Mouse (Mus musculus) B cell, adult 2 months (primary cell): ENCODE results near the gene Gfi1b.

Experiments used
- DNase-seq, 2 experiments: peaks; one replicate each; pipeline ENCODE4 v3.0.0; 2022

Gfi1b gene

DNA sequence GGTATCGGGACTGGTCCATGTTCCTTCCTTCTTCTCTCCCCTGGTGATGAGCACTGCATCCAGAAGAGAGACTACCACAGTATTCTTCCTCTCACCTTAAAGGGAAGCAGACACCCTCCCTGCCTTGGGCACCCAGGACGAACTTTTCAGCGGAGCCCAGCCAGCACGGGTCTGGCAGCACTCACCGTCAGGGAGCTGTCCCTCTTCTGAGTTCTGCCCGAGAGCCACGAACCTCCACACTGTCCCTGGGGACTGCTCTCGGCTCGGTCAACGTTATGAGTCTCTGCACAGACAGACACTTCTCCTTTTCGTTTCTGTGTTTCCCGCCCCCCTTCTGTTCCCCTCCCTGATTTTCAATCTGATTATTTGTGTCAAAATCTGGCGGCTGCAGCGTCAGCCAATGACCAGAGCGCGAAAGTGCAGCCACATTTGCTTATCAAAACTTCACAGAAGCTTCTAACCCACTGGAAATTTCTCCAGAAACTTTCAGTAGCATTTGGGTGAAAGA, at the start of gene Gfi1b:
Gene Gfi1b, minus strand, starts transcription at position 319 of the 508 bp plus-strand sequence.
- DNase-seq, result peak; percentile 81 to 86

DNA sequence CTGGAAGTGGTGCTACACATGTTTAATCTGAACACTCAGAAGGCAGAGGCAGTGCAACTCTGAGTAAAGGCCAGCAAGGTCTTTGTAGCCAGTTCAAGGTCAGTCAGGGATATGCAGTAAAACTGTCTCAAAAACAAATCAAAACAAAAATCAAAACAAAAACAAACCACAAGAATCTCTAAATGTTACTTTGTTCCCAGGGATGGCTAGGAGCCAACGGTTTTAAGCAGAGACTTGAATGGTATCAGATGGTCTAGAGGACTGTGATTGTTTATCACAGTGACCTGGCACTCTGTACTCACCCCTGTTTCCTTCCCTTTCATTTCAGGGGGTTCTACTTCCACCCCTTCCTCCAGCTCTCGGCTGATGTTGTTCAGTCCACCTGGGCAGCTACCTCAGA, 49.7 kb upstream of the Gfi1b start:
- no peak for DNase-seq

DNA sequence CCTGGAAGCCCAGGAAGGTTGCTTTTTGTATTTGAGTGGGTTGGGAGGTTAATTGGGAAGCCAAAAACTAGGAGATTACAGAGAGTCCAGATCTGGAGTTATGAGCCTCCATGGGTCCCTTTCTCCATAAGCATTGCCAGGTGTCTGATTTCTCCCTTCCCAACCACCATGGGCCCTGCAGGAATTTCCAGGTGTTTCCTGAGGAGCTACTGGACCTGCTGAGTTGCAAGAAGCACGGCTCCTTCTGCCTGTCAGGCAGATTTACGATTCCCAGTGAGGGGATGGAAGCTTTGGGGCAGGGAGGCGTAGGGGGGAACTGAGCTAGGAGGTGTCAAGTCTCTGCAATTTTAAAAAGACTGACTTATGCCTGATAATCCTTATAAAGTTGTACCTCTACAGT, 44.0 kb upstream of the Gfi1b start:
- no peak for DNase-seq

DNA sequence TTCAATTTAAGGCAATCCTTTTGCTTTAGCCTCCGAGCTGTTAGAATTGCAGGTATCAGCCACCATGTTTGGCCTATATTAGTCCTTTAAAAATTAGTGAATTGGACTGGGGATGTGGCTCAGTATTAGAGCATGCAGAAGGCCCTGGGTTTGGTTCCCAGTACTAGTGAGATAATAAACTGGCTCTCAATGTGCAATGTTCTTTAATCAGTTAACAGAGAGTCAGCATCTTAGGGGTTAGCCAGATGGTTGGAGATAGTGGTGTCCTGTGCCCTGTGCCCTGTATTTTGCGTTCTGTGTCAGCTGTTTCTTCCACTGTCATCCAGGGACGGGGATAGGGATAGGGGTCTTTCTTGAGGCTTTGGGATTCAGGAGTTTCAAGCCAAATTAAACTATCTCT, 41.1 kb upstream of the Gfi1b start:
- no peak for DNase-seq

DNA sequence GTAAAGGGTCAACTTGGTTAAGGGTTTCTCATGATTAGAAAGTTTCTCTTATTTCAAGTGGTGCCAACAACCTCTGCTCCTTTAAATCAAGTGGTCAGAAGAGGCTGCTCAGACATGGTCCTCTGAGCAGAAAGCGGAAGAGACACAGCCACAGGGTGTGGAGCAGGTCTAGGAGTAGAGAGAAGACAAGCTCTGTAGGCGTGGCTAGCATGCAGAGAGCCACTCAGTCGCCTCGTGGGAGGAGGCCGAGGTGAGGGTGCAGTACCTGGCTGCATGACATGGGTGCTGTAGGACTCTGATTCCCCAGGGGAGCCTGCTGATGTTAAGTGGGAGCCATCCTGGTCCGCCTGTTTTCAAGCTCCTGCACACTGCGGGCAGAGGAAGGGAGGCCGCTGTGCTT, 34.4 kb upstream of the Gfi1b start:
- DNase-seq, result no peak

DNA sequence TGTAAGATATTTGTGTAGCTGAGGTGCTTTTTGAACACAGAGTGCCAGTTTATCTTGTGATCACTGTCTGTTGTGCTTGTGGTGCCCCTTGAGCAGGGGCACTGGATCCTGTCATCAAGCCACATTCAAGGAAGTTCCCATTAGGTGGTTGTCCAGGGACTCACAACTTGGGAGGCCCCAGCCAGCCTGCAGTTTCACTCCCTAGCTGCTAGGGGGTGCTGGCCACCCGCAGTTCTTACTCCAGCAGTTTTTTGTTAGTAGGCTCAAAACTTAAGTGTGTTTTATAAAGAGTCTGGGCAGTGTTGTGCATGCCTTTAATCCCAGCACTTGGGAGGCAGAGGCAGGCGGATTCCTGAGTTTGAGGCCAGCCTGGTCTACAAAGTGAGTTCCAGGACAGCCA, 32.5 kb upstream of the Gfi1b start:
- peak; percentile 59 for DNase-seq

DNA sequence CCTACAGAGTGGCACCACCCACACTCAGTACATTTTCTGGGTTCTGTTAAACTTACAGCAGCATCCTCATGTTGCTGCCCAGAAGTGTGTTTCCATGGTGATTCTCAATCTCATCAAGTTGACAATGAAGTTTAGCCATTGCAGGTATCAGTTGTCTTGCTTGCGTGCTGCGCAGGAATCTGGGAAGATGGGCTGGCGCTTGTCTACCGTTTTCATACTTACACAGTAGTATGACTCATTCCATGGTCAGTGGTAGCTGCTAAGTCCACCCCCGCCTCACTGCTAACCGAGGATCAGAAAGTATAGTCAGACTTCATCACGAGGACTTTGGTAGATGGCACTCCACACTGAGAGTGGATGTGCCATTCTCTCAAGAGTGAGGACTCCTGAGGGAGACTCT, 31.6 kb upstream of the Gfi1b start:
- DNase-seq, result no peak

DNA sequence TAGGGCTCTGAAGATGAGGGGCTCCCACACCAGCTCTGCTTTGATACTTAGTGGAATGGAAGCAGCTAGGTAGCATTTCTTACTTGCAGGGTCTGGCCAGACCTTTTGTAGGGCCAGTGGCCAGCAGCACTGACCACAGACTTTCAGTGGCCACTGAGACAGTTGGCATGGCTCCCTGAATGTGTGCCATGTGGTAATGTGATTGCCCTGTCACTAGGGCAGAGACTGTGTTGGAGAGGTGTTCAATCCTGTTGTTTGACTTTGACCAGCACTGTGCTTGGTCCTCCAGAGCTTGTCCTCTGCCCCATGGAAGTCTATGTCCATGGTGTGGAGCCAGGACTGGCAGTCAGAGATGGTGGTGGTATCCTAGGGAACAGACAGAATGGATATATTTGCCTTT, 28.7 kb upstream of the Gfi1b start:
- no peak for DNase-seq

DNA sequence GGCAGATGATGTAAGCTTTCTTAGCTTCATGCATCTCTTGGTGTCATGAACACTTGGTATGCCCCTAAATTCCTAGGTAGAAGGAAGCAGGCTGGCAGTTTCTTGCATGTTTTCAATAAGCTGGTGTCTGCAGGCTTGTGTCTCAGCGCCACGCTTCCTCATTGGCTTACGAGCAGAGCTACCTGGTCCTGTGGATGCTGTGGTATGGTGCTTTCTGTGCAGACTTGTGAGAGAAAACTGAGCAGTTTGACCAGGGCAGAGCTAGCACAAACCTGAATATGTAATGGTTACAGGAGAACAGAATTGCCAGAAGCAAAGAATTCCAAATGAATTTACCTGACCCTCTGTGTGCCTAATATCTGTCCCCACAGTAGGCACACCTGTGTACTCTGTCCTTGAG, 21.3 kb upstream of the Gfi1b start:
- no peak for DNase-seq

DNA sequence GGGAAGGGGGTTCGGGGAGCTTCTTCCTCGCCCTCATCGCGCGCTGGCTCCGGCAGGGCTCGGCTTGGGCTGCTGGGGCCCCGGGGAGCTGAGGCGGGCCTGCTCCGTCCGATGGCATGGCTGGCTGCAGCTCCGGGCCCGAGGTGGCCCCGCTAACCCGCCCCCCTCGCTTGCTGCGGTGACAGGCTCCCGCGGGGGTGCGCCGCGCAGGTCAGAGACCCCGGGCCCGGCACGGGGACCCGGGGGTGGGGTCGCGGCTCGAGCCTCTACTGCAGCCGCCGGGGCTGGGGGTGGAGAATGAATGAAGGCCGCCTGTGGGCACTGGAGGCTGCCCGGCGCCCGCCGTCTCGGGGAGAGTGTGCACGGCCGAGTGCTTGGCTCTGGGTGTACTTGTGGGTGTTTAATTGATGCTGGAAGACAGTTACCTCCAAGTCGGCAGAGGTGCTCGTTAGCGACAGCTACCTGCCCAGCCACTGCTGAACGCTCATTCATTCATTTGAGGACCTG, 19.7 kb upstream of the Gfi1b start:
- DNase-seq, result no peak

DNA sequence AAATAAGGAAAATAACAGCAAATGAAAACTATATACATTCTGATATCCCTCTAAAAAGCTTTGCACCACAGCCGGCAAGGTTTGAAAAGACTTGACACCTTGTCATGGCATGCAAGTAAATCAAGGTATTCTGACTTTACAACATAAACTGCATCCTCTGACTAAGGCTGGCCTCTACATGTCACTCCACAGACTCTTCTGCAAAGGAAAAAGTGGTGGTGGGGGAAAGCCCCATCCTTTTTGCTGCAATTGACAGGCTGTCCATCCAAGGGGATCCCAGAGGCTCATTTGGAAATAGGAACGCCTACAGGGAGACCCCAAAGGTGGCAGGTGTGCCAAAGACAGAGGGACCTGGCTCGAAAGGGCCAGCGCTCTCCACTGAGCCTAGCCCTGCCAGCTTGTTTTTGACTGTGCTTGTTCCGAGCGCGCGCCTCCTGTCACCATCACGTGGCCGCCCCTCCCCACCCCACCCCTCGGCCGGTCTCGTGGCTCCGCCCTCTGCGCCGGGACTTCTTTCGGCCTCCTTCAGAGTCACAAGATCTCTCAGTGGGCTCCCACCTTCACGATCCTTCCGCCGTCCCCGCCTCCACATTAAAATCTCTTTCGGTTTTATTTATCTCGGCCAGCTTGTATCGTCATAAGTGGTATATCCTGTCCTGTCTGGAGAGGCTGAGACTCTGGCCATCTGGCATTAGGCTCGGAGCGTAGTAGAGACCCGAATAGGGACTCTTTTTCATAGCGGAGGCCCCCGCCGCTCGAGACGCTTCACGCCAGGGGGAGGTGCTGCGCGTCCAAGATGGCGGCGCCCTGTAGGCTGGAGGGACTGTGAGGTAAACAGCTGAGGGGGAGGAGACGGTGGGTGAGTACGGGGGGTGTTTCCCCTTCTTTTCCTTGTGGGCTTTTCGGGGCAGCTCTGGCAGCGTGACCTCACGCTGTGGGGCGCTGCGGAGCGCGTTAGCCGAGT, 19.0 kb upstream of the Gfi1b start, which contains the start of gene Tsc1:
Gene Tsc1, plus strand, starts transcription at position 768 of the 964 bp plus-strand sequence.
- DNase-seq, result peak; percentile 96

DNA sequence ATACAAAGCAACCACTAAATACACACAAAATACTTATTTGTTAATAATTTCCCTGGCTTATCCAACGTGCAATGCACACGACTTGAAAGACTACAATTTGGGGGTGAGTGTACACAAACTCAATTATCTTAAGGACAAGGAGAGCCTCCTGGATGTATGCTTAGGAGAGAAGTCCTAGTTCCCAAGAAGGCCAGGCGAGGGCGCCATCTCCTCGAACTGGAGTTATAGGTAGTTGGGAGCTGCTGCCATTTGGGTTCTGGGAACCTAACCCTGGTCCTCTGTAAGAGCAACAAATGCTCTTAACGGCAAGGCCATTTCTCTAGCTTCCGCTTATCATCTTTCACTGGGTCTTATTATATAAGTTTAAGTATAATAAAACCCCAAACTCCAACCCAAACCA, 18.0 kb upstream of the Gfi1b start:
- peak; percentile 62 to 67 for DNase-seq

DNA sequence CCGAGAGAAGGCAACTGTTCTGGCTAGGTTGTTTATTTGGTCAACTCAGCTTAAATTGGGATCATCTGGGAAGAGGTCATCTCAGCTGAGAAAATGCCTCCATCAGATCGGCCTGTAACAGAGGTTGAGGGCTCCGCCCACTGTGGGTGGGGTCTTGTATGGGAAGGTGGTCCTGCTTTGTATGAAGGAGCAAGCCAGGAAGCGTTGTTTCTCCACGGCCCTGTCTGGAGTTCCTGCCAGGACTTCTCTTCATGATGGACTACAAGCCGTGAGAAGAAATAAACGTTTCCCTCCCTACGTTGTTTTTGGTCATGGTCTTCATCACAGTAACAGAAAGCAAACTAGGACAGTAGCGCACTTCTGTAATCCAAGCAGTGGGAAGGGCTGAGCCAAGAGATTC, 17.1 kb upstream of the Gfi1b start:
- DNase-seq, result no peak

DNA sequence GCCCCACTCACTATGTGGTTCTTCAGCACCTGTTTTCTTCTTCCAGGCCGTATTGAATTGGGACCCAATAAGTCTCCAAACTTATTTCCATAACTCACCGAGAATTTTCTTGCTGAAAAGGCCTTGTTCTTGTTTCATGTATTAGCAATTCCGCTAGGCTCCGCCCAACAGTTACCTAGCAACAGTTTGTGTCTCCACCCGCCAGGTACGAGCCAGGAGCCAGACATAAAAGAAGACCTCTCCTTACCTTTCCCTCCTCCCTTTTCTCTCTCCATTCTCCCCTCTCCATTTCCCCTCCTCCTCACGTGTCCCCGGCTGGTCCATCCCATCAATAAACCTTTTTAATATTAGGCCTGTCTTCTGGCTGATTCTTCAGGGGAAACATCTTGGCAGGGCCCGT, 16.6 kb upstream of the Gfi1b start:
- peak in 1 of 2 experiments; percentile 31 for DNase-seq

DNA sequence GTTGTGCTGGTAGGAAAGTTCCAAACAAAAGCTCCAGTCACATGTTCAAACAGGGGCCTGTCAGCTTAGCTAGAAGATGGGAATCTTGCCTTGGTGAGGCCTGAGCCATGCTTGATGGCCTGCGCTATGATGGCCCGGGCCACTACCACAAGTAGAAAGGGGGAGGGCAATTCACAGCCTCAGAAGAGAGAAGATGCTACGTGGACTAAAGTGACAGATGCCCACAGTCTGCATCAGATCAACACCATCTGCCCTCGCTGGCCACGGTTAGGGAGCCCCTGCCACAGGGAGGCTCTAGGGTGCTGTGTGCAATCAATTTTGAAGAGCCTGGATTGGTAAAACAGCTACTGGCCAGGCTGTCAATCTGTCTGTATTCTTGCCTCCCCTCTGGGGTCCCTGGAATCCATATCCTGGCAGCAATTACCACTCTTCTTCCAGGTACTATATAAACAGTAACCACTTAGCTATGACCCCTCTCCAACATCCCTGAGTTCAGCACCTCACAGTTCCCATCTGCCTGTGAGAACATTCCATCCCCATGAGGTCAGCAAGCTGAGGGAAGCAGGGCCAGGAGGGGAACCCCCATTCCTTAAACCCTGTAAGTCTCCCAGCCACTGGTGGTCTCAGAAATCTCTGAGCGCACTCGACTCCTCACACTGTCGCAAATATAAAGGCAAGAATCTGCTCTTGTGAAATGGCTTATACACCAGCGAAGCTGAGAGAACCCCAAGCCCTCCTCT, 15.5 kb upstream of the Gfi1b start:
- DNase-seq, result no peak

DNA sequence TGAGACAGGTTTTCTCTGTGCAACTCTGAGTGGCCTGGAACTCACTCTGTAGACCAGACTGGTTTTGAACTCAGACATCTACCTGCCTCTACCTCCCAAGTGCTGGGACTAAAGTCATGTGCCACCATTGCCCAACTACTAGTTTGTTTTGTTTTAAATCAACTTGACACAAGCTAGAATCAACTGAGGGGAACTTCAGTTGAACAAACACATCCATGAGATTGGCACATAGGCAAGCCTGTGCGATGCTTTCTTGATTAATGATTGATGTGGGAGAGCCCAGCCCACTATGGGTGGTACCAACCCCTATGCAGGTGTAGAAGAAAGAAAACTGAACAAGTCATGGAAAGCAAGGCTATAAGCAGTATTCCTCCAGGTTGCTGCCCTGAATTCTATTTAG, 13.4 kb upstream of the Gfi1b start:
- DNase-seq, result no peak

DNA sequence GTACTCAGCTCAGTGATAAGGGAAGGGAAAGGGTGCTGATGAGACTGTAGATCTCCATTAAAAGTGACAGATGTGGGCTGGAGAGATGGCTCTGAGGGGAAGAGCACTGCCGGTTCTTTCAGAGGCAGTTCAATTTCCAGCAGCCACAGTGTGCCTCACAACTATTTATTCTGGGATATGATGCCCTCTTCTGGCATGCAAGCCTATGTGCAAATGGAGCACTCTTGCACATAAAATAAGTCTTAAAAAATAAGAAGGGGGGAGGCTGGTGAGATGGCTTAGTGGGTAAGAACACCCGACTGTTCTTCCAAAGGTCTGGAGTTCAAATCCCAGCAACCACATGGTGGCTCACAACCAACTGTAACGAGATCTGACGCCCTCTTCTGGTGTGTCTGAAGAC, 11.4 kb upstream of the Gfi1b start:
- DNase-seq, result no peak

DNA sequence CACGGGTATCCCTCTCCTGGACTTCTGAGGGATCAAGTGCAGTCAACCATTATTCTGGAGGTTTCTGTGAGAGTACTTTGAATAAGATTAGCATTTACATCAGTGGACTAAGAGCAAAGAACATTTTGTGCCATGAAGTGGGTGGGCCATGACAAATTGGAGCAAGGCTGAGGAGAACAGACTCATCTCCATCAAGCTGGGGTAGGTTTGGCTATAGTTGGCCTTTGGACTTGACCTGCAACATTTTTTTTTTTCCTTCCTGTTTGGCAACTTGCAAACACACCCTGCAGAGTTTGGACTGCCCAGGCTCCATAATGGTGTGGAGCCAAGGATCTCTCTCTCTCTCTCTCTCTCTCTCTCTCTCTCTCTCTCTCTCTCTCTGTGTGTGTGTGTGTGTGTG, 10.8 kb upstream of the Gfi1b start:
- no peak for DNase-seq

DNA sequence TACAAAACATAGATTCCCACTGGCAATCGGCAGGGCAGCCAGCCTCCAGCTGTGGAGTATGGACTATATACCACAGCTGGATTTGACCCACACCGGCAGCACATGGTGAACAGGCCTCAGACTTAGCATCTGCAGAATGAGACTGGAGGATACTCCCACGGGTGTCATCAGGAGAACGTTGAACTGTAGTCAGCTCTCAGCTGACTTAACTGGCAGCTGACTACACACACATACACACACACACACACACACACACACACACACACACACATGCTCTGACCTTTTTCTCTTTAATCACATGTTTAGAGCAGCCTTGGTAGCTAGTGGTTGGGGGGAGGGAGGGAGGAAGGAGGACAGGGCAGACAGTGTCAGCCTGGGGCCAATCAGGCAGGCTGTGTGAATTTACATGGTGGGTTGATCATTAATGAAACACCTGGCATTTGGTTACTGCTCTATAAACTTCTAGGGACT, 8.2 kb upstream of the Gfi1b start:
- peak in 1 of 2 experiments; percentile 25 for DNase-seq

DNA sequence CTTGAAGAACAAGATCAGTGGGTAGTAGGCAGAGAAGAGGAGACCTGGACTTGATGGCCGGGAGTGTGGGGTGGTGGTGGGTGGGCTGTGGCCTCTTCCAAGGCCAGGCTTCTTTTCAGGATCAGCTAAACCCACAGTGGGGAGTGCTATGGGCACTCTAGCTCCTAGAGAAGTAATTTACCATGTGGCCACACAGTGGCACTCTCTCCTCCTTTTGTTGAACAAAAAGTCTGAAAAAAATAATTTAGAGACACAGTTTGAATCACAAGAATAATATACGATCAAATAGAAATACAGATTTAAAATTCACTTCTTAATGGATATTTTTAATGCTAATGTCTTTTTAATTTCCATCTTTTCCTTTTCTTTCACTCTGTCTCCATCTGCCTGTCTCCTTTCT, 6.3 kb upstream of the Gfi1b start:
- DNase-seq, result no peak

DNA sequence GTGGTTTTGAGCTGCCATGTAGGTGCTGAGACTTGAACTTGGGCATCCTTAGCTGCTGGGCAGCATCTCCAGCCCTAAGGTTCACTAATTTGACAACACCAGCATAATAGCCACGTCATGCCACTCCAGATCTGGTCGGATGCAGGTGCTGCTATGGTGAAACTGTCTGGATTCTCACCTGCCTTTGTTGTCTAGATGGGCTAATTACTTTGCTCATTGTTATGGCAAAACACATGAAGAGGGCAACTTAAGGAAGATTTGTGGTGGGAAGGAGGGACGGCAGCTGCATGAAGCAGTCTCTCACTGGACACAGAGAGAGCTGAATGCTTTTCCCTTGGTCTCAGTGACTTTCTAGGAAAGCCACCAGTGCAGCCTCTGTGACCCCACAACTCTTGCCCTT, 4.3 kb upstream of the Gfi1b start:
- DNase-seq, result no peak

DNA sequence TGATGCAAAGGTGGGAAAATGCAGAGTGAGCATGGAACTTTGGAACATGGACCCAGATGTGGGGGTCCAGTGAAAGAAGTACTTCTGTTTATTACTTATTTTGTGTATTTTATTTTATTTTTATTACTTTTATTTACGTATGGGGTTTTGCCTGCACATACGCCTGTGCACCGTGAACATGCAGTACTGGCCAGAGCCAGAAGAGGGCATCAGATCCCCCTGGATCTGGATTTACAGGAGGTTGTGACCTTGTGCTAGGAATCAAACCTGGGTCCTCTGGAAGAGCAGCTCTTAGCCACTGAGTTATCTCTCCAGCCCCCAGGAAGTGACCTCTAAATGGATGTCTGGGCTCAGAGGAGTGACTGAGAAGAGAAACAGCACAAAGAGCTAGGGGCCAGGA, 3.1 kb upstream of the Gfi1b start:
- DNase-seq, result peak; percentile 30 to 36

DNA sequence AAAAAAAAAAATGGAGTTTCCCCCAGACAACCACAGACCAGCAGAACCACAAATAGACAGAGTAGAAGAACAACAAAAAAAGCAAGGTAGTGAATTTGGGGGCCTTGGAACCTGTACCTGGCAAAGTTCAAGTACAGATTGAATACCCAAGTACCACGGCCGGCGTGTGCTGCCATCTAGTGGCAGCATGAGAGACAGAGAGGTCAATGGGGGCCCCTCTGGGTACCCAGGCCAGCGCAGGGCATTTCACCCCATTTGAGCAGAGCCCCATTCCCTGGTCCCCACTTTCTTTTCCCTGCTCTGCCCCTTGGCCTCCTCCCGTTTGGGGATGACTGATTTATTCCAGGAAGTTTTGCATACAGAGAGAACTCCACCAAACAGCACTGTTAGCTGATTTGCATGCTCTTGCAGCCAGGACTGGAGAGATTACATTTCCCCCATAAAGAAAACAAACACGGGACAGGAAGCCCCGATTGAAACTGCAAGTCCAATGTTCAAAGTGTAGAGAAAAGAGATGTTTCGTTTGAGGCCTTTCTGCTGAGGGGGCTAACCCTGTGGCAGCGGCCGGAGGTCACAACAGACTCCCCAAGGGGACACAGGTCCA, 841 bp upstream of the Gfi1b start:
- peak; percentile 73 to 75 for DNase-seq
